Mouse (Mus musculus) liver, embryonic 14.5 days (tissue): Measurements from ENCODE around the gene Eps8.

Experiments used
- CTCF ChIP-seq: IDR thresholded peaks from 2 replicates; pipeline ENCODE4 v1.5.1; 2016; ENCODE audit warnings: antibody characterized with exemption, low read depth, control low read depth
- EP300 ChIP-seq: IDR thresholded peaks from 2 replicates; pipeline ENCODE4 v1.6.1; 2016; ENCODE audit warnings: antibody characterized with exemption, low read depth

DNA sequence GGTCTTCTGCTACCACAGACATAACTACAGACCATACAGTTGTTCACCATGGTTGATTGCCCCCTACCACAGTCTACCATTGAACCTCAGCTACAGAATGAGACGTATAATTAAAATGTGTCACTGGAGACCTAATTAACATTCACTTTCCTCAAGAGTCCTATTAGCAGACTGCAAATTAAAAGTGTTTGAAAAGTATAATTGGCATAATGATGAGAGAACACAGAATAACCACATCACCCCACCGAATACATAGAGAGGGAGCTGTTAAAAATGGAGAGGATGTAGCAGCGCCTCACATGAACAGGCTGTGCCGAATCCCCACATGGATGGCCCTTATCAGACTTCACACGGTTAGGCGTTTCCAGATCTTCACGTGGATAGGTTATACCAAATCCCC lies 44.8 kb upstream of the Eps8 start:
- TF ChIP-seq EP300, result no peak
- TF ChIP-seq CTCF, result no peak
